Mouse (Mus musculus) brain, embryonic 14.5 days (tissue): ENCODE measurements around the gene Maats1. TPM values are rescaled to one million over a fixed set of nuclear protein-coding genes. Genes with fewer than 3 reads are reported as not detected.
A peak's percentile ranks its signal among the peaks of the same experiment; 100 is the strongest.

ENCODE experiments used
- DNase-seq: peaks from one replicate; pipeline ENCODE4 v3.0.0-alpha.2; 2011; ENCODE audit warnings: low read depth
- CTCF ChIP-seq: fragments of 200-500 bp; IDR thresholded peaks from 2 replicates; pipeline ENCODE4 v1.5.1; 2012; ENCODE audit warnings: inconsistent platforms, mild to moderate bottlenecking, moderate library complexity, borderline replicate concordance; ENCODE audit not compliant: insufficient read depth, insufficient read length; ENCODE audit errors: extremely low read depth
- POLR2A ChIP-seq: fragments of 200-500 bp; IDR thresholded peaks from 2 replicates; pipeline ENCODE4 v1.6.1; 2012; ENCODE audit warnings: mild to moderate bottlenecking, inconsistent platforms, borderline replicate concordance; ENCODE audit not compliant: poor library complexity, insufficient read depth, insufficient read length, severe bottlenecking; ENCODE audit errors: extremely low read depth
- polyA plus RNA-seq: library from polyadenylated mRNA; depleted of rRNA; stranded (reverse); fragments of >200 nt; gene quantifications from 2 replicates; pipeline ENCODE4 v1.2.3, GENCODE M21; 2012; rRNA removed

The Maats1 gene
- polyA plus RNA-seq, 1 experiment = 1.4 TPM

DNA sequence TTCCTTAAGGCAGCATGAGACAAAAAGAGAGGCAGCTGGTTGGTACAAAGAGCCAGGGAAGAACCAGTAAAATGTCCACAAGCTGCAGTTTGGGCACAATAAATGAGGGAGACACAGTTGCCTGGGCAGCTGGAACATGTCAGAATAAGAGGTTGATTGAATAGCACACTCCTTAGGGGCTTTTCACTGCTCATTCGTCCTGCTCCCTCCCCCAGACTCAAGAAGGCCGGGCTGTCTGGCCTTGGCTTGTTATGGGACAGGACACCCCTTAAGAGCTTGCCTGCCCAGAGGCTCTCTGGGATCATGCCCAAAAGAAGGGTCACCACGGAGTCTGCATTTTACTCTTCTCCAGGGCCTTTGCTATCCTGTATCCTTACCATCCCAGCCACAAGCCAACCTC lies 58.6 kb downstream of the Maats1 start:
- TF ChIP-seq POLR2A = no peak
- TF ChIP-seq CTCF = no peak
- DNase-seq = peak; percentile 49

GRCm38 (mm10) chr16:38282559-38283160 lies 59.3 kb downstream of the Maats1 start:
- TF ChIP-seq CTCF (no peak), POLR2A (no peak)

GRCm38 (mm10) chr16:38280951-38281350 lies 61.0 kb downstream of the Maats1 start:
- TF ChIP-seq CTCF (no peak), POLR2A (no peak)
- DNase-seq = no peak

More at GRCm38 (mm10) chr16:38282559-38283160, 59.3 kb downstream of the Maats1 start:
- DNase-seq = no peak

GRCm38 (mm10) chr16:38279794-38280193 lies 62.1 kb downstream of the Maats1 start:
- no peak for DNase-seq
- TF ChIP-seq POLR2A (no peak), CTCF (no peak)

GRCm38 (mm10) chr16:38274737-38275136 lies 67.2 kb downstream of the Maats1 start:
- TF ChIP-seq POLR2A (no peak), CTCF (no peak)
- DNase-seq = no peak

- peak; percentile 81 for DNase-seq
- no peak for TF ChIP-seq CTCF
- TF ChIP-seq POLR2A = no peak
These were observed 69.5 kb downstream of the Maats1 start for GRCm38 (mm10) chr16:38272483-38272882.

DNA sequence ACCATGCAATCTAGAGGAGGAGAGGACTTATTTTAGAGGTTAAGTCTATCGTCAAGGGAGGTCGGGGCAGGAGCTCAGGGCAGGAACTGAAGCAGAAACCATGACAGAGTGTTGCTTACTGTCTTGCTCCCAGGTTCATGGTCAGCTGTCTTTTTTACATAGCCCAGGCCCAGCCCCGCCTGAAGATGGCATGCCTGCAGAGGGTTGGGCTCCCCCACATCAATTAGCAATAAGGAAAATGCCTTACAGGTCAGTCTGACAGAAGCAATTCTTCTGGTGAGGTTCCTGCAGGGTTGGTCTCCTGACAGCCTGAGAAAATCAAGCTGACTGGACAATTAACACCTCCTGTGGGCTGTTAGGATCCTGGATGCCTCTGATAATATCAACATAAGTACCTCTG lies 70.3 kb downstream of the Maats1 start:
- TF ChIP-seq CTCF = no peak
- no peak for TF ChIP-seq POLR2A
- peak; percentile 4 for DNase-seq

DNA sequence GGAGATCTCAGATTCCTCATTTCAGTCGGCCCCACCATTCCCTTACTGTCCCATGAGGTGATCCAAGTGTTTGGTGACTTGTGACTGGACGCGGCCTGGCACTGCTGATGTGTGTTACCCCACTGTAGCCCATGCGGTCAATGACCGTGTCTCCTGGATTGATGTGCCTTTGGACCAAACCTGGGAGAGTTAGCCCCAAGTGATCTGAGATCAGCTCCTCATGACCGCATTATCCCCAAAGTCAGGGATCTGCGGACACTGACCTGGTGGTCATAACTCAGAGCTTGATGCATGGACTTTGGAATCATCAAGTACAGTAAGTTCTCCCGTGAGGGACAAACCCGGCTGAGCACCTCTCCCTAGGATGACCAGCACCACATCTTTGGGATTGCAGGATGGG lies 86.0 kb downstream of the Maats1 start:
- no peak for TF ChIP-seq POLR2A
- no peak for TF ChIP-seq CTCF
- no peak for DNase-seq

DNA sequence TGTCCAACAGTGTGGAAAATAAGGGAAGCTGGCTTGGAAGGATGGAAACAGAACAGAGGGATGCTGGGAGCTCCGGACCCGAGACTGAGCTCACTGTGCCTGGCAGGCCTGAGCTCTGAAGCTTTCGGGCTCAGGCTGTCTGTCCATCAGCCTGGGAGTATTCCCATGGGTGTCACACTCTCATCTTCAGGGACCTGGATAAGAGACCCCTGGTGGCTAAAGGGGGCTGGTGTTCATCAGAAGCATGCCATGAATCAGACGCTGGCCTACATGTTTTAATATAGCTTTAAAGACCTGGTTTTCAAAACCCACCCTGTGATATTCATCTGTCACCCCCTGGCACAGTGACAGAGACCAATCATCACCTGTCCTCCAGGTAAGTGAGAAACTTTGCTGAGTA lies 86.8 kb downstream of the Maats1 start:
- DNase-seq = no peak
- TF ChIP-seq POLR2A (no peak), CTCF (peak; percentile 29; the same call in 1 of the 2 replicates)

DNA sequence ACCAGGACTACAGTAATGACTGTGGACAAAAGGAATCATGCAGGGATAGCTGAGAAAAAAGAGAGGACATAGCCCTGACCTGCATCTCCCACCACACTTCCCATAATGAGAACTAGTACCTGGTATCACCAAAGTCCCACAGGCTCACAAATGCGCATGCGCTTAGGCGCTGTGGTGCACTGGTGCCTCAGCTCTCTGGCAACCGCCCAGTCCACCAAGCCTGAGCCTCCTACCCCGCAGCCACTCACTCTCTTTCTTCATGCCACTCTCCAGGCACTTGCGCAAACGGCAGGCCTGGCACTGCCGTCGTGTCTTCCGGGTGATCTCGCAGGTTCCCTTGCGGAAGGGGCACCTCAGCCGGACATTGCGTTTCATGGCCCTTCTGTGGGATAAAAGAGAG lies 87.9 kb downstream of the Maats1 start:
- no peak for DNase-seq
- TF ChIP-seq CTCF (no peak), POLR2A (no peak)

GRCm38 (mm10) chr16:38250467-38250866 lies 91.5 kb downstream of the Maats1 start:
- no peak for DNase-seq
- TF ChIP-seq POLR2A = no peak
- TF ChIP-seq CTCF = no peak

- TF ChIP-seq POLR2A (no peak), CTCF (no peak)
- DNase-seq = no peak
These were observed 93.5 kb downstream of the Maats1 start for GRCm38 (mm10) chr16:38248331-38248961.

Other genes with a start within 250 kb of the Maats1 start
- not detected in 2 replicates for gene Nr1i2, start 47.3 kb downstream of the Maats1 start, polyA plus RNA-seq
- 62.9 and 69.0 TPM in 2 replicates for gene Cox17, start 4.8 kb upstream of the Maats1 start, polyA plus RNA-seq
- not detected in 2 replicates for gene Gm21987, start 4.9 kb upstream of the Maats1 start, polyA plus RNA-seq
- gene Popdc2, start 20.1 kb upstream of the Maats1 start, polyA plus RNA-seq = 0.81 and 0.85 TPM in 2 replicates
- 0.25 and 0.37 TPM in 2 replicates for gene Pla1a, start 91.0 kb upstream of the Maats1 start, polyA plus RNA-seq
- gene Adprh, start 110.6 kb upstream of the Maats1 start, polyA plus RNA-seq = 73.8 and 77.3 TPM in 2 replicates
- gene Cd80, start 113.4 kb upstream of the Maats1 start, polyA plus RNA-seq = 0.32 and 0.33 TPM in 2 replicates
- gene Timmdc1, start 180.5 kb upstream of the Maats1 start, polyA plus RNA-seq = 18.5 and 19.1 TPM in 2 replicates
- 60.4 and 66.6 TPM in 2 replicates for gene Poglut1, start 208.1 kb upstream of the Maats1 start, polyA plus RNA-seq
- gene Tmem39a, start 216.6 kb upstream of the Maats1 start, polyA plus RNA-seq = 86.0 and 112 TPM in 2 replicates